Mouse (Mus musculus) stomach, embryonic 14.5 days (tissue): ENCODE data around the gene Nkain4. TPM values are rescaled to one million over a fixed set of nuclear protein-coding genes. Genes with fewer than 3 reads are reported as not detected.

Experiments
- ATAC-seq: fragments of 200-750 bp; cut with Nextera tagmentation; 2 replicates; pipeline ENCODE4 v1.8.0; 2017; ENCODE audit warnings: low read depth, moderate TSS enrichment; ENCODE audit not compliant: insufficient number of reproducible peaks, insufficient read depth, low FRiP score
- H3K27ac ChIP-seq: fragments of 300-500 bp; sonication (generic); 2 replicates; pipeline ENCODE4 v1.5.1; 2014; ENCODE audit warnings: mild to moderate bottlenecking, low read length, moderate library complexity, mixed read lengths
- H3K27me3 ChIP-seq: fragments of 300-500 bp; sonication (generic); 2 replicates; pipeline ENCODE4 v1.6.1; 2014; ENCODE audit warnings: low read length, control low read depth, mixed read lengths; ENCODE audit not compliant: control insufficient read depth, insufficient read depth
- H3K36me3 ChIP-seq: fragments of 300-500 bp; sonication (generic); 2 replicates; pipeline ENCODE4 v1.6.1; 2014; ENCODE audit warnings: mild to moderate bottlenecking, control low read depth, low read length, moderate library complexity, mixed read lengths; ENCODE audit not compliant: control insufficient read depth, insufficient read depth
- H3K4me1 ChIP-seq: fragments of 300-500 bp; sonication (generic); 2 replicates; pipeline ENCODE4 v1.6.1; 2014; ENCODE audit warnings: low read length, control low read depth, mixed read lengths; ENCODE audit not compliant: control insufficient read depth, insufficient read depth
- H3K4me2 ChIP-seq: fragments of 300-500 bp; sonication (generic); replicated peaks from 2 replicates; pipeline ENCODE4 v1.6.1; 2014; ENCODE audit warnings: low read depth, low read length, control low read depth
- H3K4me3 ChIP-seq: fragments of 300-500 bp; sonication (generic); 2 replicates; pipeline ENCODE4 v1.5.1; 2014; ENCODE audit warnings: low read depth, low read length, control low read depth
- H3K9ac ChIP-seq: fragments of 300-500 bp; sonication (generic); replicated peaks from 2 replicates; pipeline ENCODE4 v1.6.1; 2014; ENCODE audit warnings: low read depth, mild to moderate bottlenecking, control low read depth, low read length, moderate library complexity, mixed read lengths
- H3K9me3 ChIP-seq: fragments of 300-500 bp; sonication (generic); 2 replicates; pipeline ENCODE4 v1.6.1; 2016; ENCODE audit warnings: low read depth, low read length, control low read depth; ENCODE audit not compliant: control insufficient read depth
- WGBS: fragments of 180-500 bp; shearing (Covaris S2); extraction: QIAGEN DNeasy Blood & Tissue Kit; methylation state at CpG from one replicate; pipeline ENCODE4 v1.1.7; 2014; 5-methylcytosine and 5-hydroxymethylcytosine counted together
- microRNA-seq: library from miRNA; unstranded; fragments of <30 nt; microRNA quantifications from one replicate; pipeline ENCODE4, GENCODE M21; 2016
- polyA plus RNA-seq: library from polyadenylated mRNA; unstranded; fragments of >200 nt; fragmentation: Nextera tagmentation; extraction: Ambion mirVana; gene quantifications from 2 replicates; pipeline ENCODE4 v1.2.1, GENCODE M21; 2014

Gene Nkain4
- polyA plus RNA-seq, 1 experiment from 2014 or later = 66.2 TPM

- H3K4me2 ChIP-seq = no peak overlapping the region
- H3K27ac ChIP-seq = no peak overlapping the region
- H3K9ac ChIP-seq = no peak overlapping the region
- 15% methylated on average over 18 of the region's 19 CpGs for WGBS
- no peaks in the 10 kb centered on the region for H3K9me3 ChIP-seq
- no peak overlapping the region for H3K4me3 ChIP-seq
- H3K4me1 ChIP-seq = peaks cover 17% of the 10 kb centered on the region
- peaks cover 61% of the 10 kb centered on the region for H3K27me3 ChIP-seq
- no peak for ATAC-seq
- no peaks in the 10 kb centered on the region for H3K36me3 ChIP-seq
Observed at GRCm38 (mm10) chr2:180889271-180889920, 65.1 kb downstream of the Nkain4 start.

- Histone ChIP-seq H3K27ac (no peak overlapping the region), H3K4me2 (no peak overlapping the region), H3K4me1 (no peaks in the 10 kb centered on the region), H3K27me3 (peaks cover 21% of the 10 kb centered on the region), H3K36me3 (no peaks in the 10 kb centered on the region), H3K9ac (no peak overlapping the region), H3K9me3 (no peaks in the 10 kb centered on the region), H3K4me3 (no peak overlapping the region)
- WGBS = 57% methylated on average over 5 of the region's 5 CpGs
- ATAC-seq = no peak
Observed at GRCm38 (mm10) chr2:180885270-180885669, 69.2 kb downstream of the Nkain4 start.

Small RNAs within 50 kb of the gene (microRNA-seq; reads per million reads assigned to microRNA genes)
- not detected for gene Mir124a-3

Other genes with a start within 250 kb of the Nkain4 start
- gene Dido1, start 244.7 kb downstream of the Nkain4 start, polyA plus RNA-seq = 39.4 and 41.2 TPM in 2 replicates
- 53.4 and 57.1 TPM in 2 replicates for gene Gid8, start 244.6 kb downstream of the Nkain4 start, polyA plus RNA-seq
- 1.7 and 1.9 TPM in 2 replicates for gene Slc17a9, start 229.4 kb downstream of the Nkain4 start, polyA plus RNA-seq
- not detected in 2 replicates for gene Bhlhe23, start 177.8 kb downstream of the Nkain4 start, polyA plus RNA-seq
- gene Ythdf1, start 33.8 kb downstream of the Nkain4 start, polyA plus RNA-seq = 27.1 and 35.3 TPM in 2 replicates
- 0.17 TPM in 1 of 2 replicates, not detected in the other for gene Birc7, start 25.7 kb downstream of the Nkain4 start, polyA plus RNA-seq
- gene Arfgap1, start 12.5 kb upstream of the Nkain4 start, polyA plus RNA-seq = 90.4 and 95.0 TPM in 2 replicates
- 0.53 and 1.1 TPM in 2 replicates for gene Col20a1, start 31.8 kb upstream of the Nkain4 start, polyA plus RNA-seq
- 1.5 and 2.2 TPM in 2 replicates for gene Chrna4, start 88.8 kb upstream of the Nkain4 start, polyA plus RNA-seq
- 3.0 TPM in 2 replicates for gene Kcnq2, start 180.6 kb upstream of the Nkain4 start, polyA plus RNA-seq
- gene Eef1a2, start 202.3 kb upstream of the Nkain4 start, polyA plus RNA-seq = 0.23 and 0.28 TPM in 2 replicates
- 354 and 378 TPM in 2 replicates for gene Ppdpf, start 232.5 kb upstream of the Nkain4 start, polyA plus RNA-seq
- not detected in 2 replicates for gene Ptk6, start 248.1 kb upstream of the Nkain4 start, polyA plus RNA-seq